Mouse (Mus musculus) heart, postnatal 14 days (tissue): Measurements from ENCODE around the gene Bves. TPM values are rescaled to one million over a fixed set of nuclear protein-coding genes. Genes with fewer than 3 reads are reported as not detected.

ENCODE experiments used
- total RNA-seq, 2 experiments: library from RNA; stranded (reverse); gene quantifications; 2 replicates each; pipeline ENCODE4 v1.2.3; 2021

The Bves gene
- total RNA-seq, 2 experiments from 2014 or later: 42.1 to 42.8 TPM

Other genes starting within 250 kb of the Bves start
- gene Popdc3, start 157.7 kb upstream of the Bves start, total RNA-seq: 10 to 100 TPM; 17.9 to 18.0 TPM
- under 1 TPM; 0.27 to 0.29 TPM for gene Lin28b, start 150.6 kb downstream of the Bves start, total RNA-seq
- 10 to 100 TPM in 1 of 2 experiments, 1 to 10 TPM in 1; 7.9 to 10.8 TPM for gene Hace1, start 242.1 kb downstream of the Bves start, total RNA-seq